Mouse (Mus musculus) stomach, embryonic 16.5 days (tissue): ENCODE results near the gene Ppp1r14b. TPM values are rescaled to one million over a fixed set of nuclear protein-coding genes. Genes with fewer than 3 reads are reported as not detected.

Experiments
- ATAC-seq: fragments of 200-750 bp; cut with Nextera tagmentation; 2 replicates; pipeline ENCODE4 v1.8.0; 2017; ENCODE audit warnings: moderate number of reproducible peaks, moderate TSS enrichment; ENCODE audit not compliant: insufficient read depth, low FRiP score
- H3K27ac ChIP-seq: fragments of 300-500 bp; sonication (generic); 2 replicates; pipeline ENCODE4 v1.5.1; 2014; ENCODE audit warnings: low read length
- H3K27me3 ChIP-seq: fragments of 300-500 bp; sonication (generic); 2 replicates; pipeline ENCODE4 v1.6.1; 2014; ENCODE audit warnings: low read length, control low read depth, mixed read lengths; ENCODE audit not compliant: control insufficient read depth, insufficient read depth
- H3K36me3 ChIP-seq: fragments of 300-500 bp; sonication (generic); 2 replicates; pipeline ENCODE4 v1.6.1; 2014; ENCODE audit warnings: low read length; ENCODE audit not compliant: control insufficient read depth, insufficient read depth
- H3K4me1 ChIP-seq: fragments of 300-500 bp; sonication (generic); 2 replicates; pipeline ENCODE4 v1.6.1; 2014; ENCODE audit warnings: low read length, control low read depth, mixed read lengths; ENCODE audit not compliant: control insufficient read depth, insufficient read depth
- H3K4me2 ChIP-seq: fragments of 300-500 bp; sonication (generic); 2 replicates; pipeline ENCODE4 v1.6.1; 2014; ENCODE audit warnings: low read depth, low read length, mixed read lengths
- H3K4me3 ChIP-seq: fragments of 300-500 bp; sonication (generic); replicated peaks from 2 replicates; pipeline ENCODE4 v1.5.1; 2014; ENCODE audit warnings: mild to moderate bottlenecking, low read length
- H3K9ac ChIP-seq: fragments of 300-500 bp; sonication (generic); 2 replicates; pipeline ENCODE4 v1.6.1; 2014; ENCODE audit warnings: low read length
- H3K9me3 ChIP-seq: fragments of 300-500 bp; sonication (generic); replicated peaks from 2 replicates; pipeline ENCODE4 v1.6.1; 2016; ENCODE audit warnings: low read length, control low read depth; ENCODE audit not compliant: control insufficient read depth
- WGBS: fragments of 180-500 bp; shearing (Covaris S2); extraction: QIAGEN DNeasy Blood & Tissue Kit; methylation state at CpG from one replicate; pipeline ENCODE4 v1.1.7; 2014; 5-methylcytosine and 5-hydroxymethylcytosine counted together
- polyA plus RNA-seq: library from polyadenylated mRNA; unstranded; fragments of >200 nt; fragmentation: Nextera tagmentation; extraction: Ambion mirVana; gene quantifications from 2 replicates; pipeline ENCODE4 v1.2.1, GENCODE M21; 2015

Ppp1r14b gene
- polyA plus RNA-seq, 1 experiment from 2014 or later = 70.6 TPM

DNA sequence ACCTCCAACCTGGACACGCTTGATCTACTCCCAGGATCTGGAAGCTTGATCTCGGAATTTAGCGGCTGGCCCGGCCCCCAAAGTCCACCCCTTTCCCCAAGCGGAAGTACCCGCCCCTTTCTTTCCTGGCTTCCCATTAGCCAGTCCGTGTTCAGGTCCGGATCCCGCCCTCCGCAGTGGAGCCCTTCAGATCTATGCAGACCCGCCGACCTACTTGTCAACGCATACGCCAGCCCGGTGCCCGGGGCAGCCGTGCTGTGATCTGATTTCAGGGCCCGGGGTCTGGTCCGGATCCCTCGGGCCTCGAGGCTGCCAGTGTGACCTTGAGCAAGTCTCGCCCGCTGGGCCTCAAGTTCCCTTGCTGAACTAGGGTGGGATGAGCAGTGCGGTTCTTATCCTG is 21.2 kb downstream of the Ppp1r14b start, which contains the start of the genes Nudt22 and Trpt1:
Gene Nudt22, minus strand, starts transcription at position 112 of the 400 bp plus-strand sequence.
Gene Trpt1, plus strand, starts transcription at position 126 of the 400 bp plus-strand sequence.
- peak within 1 kb of the TSS; percentile 50; the same call in 1 of the 2 replicates for H3K27ac ChIP-seq
- H3K27me3 ChIP-seq = no peaks in the 10 kb centered on the region
- H3K4me1 ChIP-seq = peaks cover 30% of the 10 kb centered on the region
- peak; percentile 74 for ATAC-seq
- H3K4me3 ChIP-seq = peak within 1 kb of the TSS; percentile 70
- WGBS = under 1% methylated on average over 24 of the region's 24 CpGs
- peak within 1 kb of the TSS; percentile 90 for H3K4me2 ChIP-seq
- H3K9ac ChIP-seq = peak within 1 kb of the TSS; percentile 89
- H3K36me3 ChIP-seq = peaks cover 17% of the 10 kb centered on the region; the same call in 1 of the 2 replicates
- no peaks in the 10 kb centered on the region for H3K9me3 ChIP-seq

DNA sequence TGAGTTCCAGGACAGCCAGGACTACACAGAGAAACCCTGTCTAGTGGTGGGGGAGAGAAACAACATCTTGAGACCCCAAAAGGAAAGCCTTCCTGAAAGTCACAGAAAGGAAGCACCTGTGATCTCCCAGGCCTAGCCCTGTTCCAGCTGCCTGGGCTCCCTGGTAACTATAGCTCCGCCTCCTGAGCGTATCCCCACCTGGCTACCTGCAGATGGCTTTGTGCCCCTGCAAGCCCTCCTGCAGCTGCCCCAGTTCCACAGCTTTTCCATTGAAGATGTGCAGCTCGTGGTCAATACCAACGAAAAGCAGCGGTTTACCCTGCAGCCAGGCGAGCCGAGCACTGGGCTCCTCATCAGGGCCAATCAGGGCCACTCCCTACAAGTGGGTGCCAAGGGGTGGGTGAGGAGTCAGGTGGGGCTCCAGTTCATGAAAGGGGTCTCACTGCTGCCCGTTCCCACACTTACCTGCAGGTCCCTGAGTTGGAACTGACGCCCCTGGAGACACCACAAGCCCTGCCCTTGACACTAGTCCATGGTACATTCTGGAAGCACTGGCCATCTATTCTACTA is 23.0 kb downstream of the Ppp1r14b start:
- Histone ChIP-seq H3K27ac (no peak overlapping the region), H3K9ac (no peak overlapping the region), H3K9me3 (no peaks in the 10 kb centered on the region), H3K4me1 (peaks cover 26% of the 10 kb centered on the region), H3K27me3 (no peaks in the 10 kb centered on the region), H3K4me2 (no peak overlapping the region), H3K4me3 (no peak overlapping the region), H3K36me3 (peaks cover 17% of the 10 kb centered on the region; the same call in 1 of the 2 replicates)
- ATAC-seq = no peak
- 79% methylated on average over 9 of the region's 9 CpGs for WGBS

DNA sequence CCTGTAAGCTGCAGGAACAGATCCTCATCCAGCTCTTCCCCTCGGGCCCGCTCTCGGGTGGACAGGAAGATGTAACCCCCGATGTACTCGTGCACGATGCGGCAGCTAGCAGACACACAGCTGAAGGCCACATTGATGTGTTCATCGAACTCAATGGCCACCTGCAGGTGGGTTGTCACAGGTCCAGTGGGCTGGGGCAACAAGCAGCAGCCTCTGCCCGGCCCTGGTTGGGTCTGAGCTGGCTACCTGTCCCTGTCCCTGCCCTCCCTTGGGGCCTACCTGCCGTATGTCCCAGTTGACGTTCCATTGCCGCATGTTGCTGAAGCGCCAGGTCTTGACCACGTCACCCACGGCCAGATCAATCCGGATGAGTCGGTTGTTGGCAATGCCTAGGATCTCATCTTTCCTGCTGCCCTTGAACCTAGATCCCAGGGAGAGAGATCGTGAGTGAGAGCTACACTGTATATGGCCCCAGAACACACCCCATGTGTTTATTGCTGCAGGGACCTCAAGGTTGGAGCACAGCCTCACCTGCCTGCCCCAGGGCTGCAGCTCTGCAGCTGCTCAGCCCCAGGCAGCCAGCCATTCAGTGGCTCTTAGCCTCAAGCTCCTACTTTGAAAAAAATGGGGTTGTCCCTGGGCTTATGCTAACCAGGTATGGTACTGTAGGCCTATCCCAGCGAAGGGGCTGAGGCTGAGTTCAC is 24.7 kb downstream of the Ppp1r14b start:
- H3K27ac ChIP-seq = no peak overlapping the region
- 92% methylated on average over 19 of the region's 19 CpGs for WGBS
- no peak for ATAC-seq
- H3K4me1 ChIP-seq = peaks cover 20% of the 10 kb centered on the region
- no peak overlapping the region for H3K9ac ChIP-seq
- no peak overlapping the region for H3K4me3 ChIP-seq
- no peaks in the 10 kb centered on the region for H3K27me3 ChIP-seq
- no peak overlapping the region for H3K4me2 ChIP-seq
- no peaks in the 10 kb centered on the region for H3K9me3 ChIP-seq
- H3K36me3 ChIP-seq = peaks cover 17% of the 10 kb centered on the region; the same call in 1 of the 2 replicates

DNA sequence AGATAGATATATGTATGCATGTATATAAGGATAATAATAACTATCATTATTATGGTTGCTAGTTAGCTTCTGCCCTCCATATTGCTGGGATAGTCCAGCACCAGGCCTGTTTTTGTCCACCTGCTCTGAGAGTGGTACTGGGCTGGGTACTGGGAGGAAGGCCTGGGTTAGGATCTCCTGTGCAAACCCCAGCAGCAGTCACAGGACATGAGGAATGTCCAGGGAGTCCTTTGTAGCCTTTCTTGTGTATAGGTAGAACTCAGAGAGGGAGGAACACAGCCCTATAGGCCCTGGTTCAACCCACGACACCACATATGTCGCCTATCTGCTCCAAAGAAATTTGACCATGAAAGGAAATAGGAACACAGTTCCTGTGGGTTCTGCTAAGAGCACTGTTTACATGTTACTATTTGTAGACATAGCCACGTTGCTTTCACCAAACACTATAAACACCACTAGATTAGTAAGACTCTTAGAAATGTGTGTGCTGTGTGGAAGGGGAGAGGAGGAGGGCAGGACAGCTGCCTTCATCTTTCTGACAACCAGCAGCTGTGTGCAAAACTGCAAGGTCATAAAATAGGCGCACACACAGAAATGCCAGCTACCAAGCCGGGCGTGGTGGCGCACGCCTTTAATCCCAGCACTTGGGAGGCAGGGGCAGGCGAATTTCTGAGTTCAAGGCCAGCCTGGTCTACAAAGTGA is 32.3 kb downstream of the Ppp1r14b start:
- H3K9ac ChIP-seq = no peak overlapping the region
- H3K4me3 ChIP-seq = no peak overlapping the region
- no peaks in the 10 kb centered on the region for H3K9me3 ChIP-seq
- 65% methylated on average over 9 of the region's 9 CpGs for WGBS
- ATAC-seq = 0 out of 2 replicates have a peak, but pooled peaks have one; percentile 29
- no peaks in the 10 kb centered on the region for H3K27me3 ChIP-seq
- no peaks in the 10 kb centered on the region for H3K36me3 ChIP-seq
- H3K27ac ChIP-seq = peak overlapping the region; percentile 85
- peaks cover 4% of the 10 kb centered on the region; the same call in 1 of the 2 replicates for H3K4me1 ChIP-seq
- H3K4me2 ChIP-seq = no peak overlapping the region

DNA sequence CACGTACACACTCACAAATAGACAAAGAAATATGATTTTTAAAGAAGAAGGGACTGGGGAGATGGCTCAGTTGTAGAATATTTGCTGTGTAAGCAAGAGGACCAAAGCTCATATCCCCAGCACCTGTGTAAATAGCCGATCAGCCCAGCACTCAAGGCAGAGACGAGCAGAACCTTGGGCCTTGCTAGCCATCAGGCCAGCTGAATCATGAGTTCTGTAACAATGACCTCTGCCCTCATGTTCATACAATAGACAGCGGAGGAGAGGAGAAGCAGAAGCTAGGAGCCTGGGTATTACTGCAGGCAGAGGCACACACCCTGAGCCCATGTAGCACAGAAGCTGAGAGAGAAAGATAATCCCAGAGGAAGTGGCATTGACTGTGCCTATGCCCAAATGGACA is 37.7 kb downstream of the Ppp1r14b start:
- WGBS = 62% methylated on average over 4 of the region's 4 CpGs
- Histone ChIP-seq H3K4me2 (no peak overlapping the region), H3K9me3 (no peaks in the 10 kb centered on the region), H3K27me3 (no peaks in the 10 kb centered on the region), H3K4me1 (no peaks in the 10 kb centered on the region), H3K9ac (no peak overlapping the region), H3K4me3 (no peak overlapping the region), H3K27ac (no peak overlapping the region), H3K36me3 (no peaks in the 10 kb centered on the region)
- ATAC-seq = peak; percentile 58; the same call in 1 of the 2 replicates

DNA sequence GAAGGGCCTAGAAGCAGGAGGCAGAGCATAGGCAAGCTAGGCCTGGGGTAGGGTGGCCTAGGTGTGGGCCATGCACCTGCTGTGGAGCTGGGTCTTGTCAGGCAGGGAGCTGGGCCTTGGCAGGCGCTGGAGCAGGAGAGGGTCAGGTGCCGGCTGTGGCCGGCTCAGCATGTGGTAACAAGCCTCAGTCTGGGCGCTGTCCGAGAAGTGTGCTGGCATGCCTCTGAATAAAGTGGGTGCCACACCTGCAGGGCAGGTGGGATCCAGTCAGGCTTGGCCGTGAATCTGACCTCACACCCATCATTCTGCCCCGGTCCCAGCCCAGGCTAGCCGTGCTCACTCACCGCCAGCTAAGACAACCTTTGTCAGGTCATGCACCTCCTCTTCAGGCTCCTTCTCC is 39.2 kb downstream of the Ppp1r14b start:
- H3K4me3 ChIP-seq = no peak overlapping the region
- no peaks in the 10 kb centered on the region for H3K9me3 ChIP-seq
- no peak overlapping the region for H3K4me2 ChIP-seq
- no peaks in the 10 kb centered on the region for H3K27me3 ChIP-seq
- H3K4me1 ChIP-seq = no peaks in the 10 kb centered on the region
- H3K36me3 ChIP-seq = no peaks in the 10 kb centered on the region
- no peak for ATAC-seq
- WGBS = 82% methylated on average over 9 of the region's 9 CpGs
- no peak overlapping the region for H3K27ac ChIP-seq
- no peak overlapping the region for H3K9ac ChIP-seq

DNA sequence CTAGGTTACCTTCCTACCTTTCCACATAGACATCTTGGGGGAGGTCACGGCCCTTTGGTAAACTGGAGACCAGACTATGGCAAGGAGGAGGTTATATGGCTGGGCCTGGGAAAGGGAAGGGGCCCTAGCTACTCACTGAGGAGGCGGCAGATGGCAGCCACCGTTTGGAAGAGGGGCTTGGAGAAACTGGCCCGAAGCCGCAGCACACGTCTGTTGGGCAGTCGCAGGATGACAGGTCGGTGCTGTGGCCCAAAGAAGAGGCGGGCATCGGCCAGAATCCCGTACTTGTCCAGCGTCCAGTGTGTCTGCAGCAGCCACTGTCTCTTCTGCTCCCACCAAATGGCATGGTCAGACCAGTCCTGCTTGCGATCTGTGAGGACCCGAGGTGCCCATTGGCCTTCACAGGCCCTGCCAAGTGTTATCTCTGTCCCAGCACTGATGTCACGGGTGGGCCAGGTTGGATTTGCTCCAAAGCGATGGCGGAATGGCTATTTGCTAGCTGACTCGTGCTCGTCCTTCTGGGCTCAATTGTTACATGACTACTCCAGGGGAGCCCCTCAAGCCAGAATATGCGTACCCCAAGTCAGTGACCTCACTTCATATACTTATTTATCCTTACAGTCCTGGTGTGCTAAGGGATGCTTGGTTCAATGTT is 39.8 kb downstream of the Ppp1r14b start:
- Histone ChIP-seq H3K4me3 (no peak overlapping the region), H3K4me2 (no peak overlapping the region), H3K36me3 (no peaks in the 10 kb centered on the region), H3K4me1 (no peaks in the 10 kb centered on the region), H3K27me3 (no peaks in the 10 kb centered on the region), H3K9ac (no peak overlapping the region), H3K9me3 (no peaks in the 10 kb centered on the region), H3K27ac (no peak overlapping the region)
- ATAC-seq = no peak
- 91% methylated on average over 20 of the region's 20 CpGs for WGBS

DNA sequence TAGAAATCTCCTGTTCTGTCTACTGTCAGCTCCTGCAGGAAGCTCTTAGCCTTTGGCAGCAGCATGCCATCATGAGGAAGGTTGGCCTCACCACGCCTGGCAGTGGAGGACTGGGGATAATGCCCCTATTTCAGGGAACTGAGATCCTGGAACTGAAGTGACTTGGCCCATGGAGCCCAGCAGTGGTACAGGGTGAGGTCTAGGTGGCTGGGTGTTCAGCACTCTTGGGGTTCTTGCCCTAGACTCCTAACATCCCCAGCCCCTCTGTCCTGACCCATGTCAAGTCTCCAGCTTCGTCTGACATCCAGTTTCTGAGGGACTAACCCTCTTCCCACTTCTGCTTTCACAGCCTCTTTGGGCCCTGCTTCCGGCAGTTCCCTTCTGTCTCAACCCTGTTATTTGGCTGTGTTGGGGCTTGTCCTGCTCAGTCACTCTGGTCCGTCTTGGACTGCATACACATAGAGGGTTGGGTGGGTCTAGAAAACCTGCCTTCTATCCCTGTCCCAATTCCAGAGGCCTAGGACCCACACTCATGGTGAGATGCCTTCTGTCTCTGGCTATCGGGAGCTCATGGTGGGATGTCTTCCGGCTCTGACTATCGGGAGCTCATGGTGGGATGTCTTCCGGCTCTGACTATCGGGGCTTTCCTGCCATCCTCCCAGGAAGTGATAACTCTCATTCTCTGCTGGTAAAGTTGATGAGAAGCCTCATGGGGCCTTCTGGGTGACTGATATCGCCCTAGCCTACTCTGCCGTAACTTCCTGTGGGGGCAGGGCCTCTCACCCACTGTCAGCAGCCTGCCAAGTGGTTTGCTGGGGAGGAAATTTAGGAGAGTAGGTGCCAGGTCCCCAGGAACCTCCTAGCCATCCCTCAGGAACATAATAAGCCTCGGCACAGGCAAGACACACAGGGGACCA is 43.0 kb downstream of the Ppp1r14b start:
- Histone ChIP-seq H3K27me3 (no peaks in the 10 kb centered on the region), H3K36me3 (peaks cover 14% of the 10 kb centered on the region; the same call in 1 of the 2 replicates), H3K27ac (peak overlapping the region; percentile 64), H3K9me3 (no peaks in the 10 kb centered on the region), H3K4me2 (no peak overlapping the region; the same call in 1 of the 2 replicates), H3K9ac (0 out of 2 replicates have a peak overlapping the region, but pooled peaks have one; percentile 48), H3K4me1 (no peaks in the 10 kb centered on the region), H3K4me3 (0 out of 2 replicates have a peak overlapping the region, but pooled peaks have one; percentile 4)
- 70% methylated on average over 12 of the region's 12 CpGs for WGBS
- ATAC-seq = no peak
